Mouse (Mus musculus) lung, postnatal 0 days (tissue): ENCODE measurements at regions not wholly inside any gene's neighbourhood (a gene's known extent, or its start where the extent isn't known, plus 50 kb on each side); places are given as distances from the start of the nearest gene placed in this dataset.

Source experiments
- CTCF ChIP-seq: IDR thresholded peaks from 2 replicates; pipeline ENCODE4 v1.5.1; 2016; ENCODE audit warnings: antibody characterized with exemption, mild to moderate bottlenecking
- EP300 ChIP-seq: IDR thresholded peaks from 2 replicates; pipeline ENCODE4 v1.6.1; 2016; ENCODE audit warnings: antibody characterized with exemption, mild to moderate bottlenecking, control low read depth

DNA sequence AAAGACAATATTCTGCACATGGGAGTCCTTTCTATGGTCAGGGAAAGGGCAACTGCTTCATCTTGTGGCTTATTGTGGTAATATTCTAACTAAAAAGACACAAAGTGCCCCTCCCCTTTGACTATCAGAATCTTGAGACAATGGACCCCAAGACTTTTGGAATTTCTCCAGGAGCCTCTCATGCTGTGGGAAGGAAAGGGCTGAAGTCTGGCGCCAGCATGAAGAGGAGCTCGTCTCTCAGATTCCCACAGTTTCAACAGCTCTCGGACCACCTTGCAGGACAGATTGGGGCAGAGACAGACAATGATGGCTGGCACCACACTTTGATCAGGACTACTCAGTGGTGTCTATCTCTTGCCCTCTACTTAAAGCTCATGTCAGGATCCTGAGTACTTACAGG is 311.8 kb downstream of the Tbc1d1 start:
- no peak for TF ChIP-seq CTCF
- no peak for TF ChIP-seq EP300
